19 mouse cellular contexts compared by ENCODE assay signal in the genomic region with DNA sequence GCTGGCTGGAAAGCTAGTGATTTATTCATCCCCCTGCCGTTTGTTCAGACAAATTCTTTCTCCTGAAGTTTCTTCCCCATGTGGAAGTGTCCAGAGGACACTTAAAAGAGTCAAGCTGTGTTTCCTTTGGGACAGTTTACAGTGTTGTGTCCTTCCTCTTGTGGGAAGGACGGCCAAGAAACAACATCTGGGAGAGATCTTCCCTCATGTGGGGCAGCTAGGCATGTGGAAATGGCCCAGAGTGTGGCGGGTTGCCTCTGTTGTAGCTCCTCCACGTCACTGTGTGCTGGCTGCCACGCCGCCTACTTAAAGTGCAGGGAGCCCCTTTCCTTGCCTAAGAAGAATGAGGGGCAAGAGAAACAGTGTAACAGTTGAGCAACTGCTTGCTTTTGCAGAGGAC. TPM values are rescaled to one million over a fixed set of nuclear protein-coding genes. Genes with fewer than 3 reads are reported as not detected.
DNase-seq lines count a peak whose midpoint lies in the region; ATAC-seq lines count a peak whose summit lies in the region.
"Had no signal": no experiment of that assay in that cellular context is flagged by ENCODE, and none has a peak within 500 bp of the region (broad histone marks: within the 10 kb centered on the region; RNA-seq: fewer than 3 reads in every experiment).

No protein-coding gene starts in this region.

- H3K27ac ChIP-seq in heart, embryonic 11.5 days (ENCODE audit: low read depth, low read length) = no peak overlapping the region
- H3K27ac ChIP-seq in kidney, embryonic 16.5 days (ENCODE audit: low read length) = peak overlapping the region; percentile 14; the same call in 1 of the 2 replicates
- H3K27ac ChIP-seq in hindbrain, embryonic 13.5 days = no peak overlapping the region
- H3K27ac ChIP-seq: forebrain, embryonic 15.5 days; liver, embryonic 13.5 days; midbrain, embryonic 12.5 days; neural tube, embryonic 15.5 days had no signal

- H3K4me1 ChIP-seq in heart, embryonic 11.5 days (ENCODE audit: control insufficient read depth, insufficient read depth, low read length) = no peaks in the 10 kb centered on the region
- peaks cover 4% of the 10 kb centered on the region; the same call in 1 of the 2 replicates for H3K4me1 ChIP-seq in kidney, embryonic 16.5 days (ENCODE audit: insufficient read depth, low read length)
- H3K4me1 ChIP-seq in hindbrain, embryonic 13.5 days (replicated peaks) = no peaks in the 10 kb centered on the region
- H3K4me1 ChIP-seq: forebrain, embryonic 15.5 days; midbrain, embryonic 12.5 days; neural tube, embryonic 15.5 days had no signal

- DNase-seq in heart, adult 11 months = peak; percentile 95
- no peak for DNase-seq in kidney, adult 11 months
- peak; percentile 32 to 58 for DNase-seq in kidney, postnatal 25 days
- DNase-seq in lung, postnatal 14 days = peak; percentile 52
- DNase-seq in frontal cortex, postnatal 14 days (ENCODE audit: low spot score in 2 of 2) = no peak
- DNase-seq: adrenal gland, postnatal 10 days; cerebellum, adult 11-12 months; cerebellum, postnatal 36 days; liver, embryonic 13.5 days; right cerebral cortex, postnatal 25 days; thymus, adult 18-20 months had no signal

- H3K4me3 ChIP-seq in heart, embryonic 11.5 days (ENCODE audit: low read depth, low read length) = no peak overlapping the region
- no peak overlapping the region for H3K4me3 ChIP-seq in kidney, embryonic 16.5 days (ENCODE audit: low read length)
- H3K4me3 ChIP-seq in hindbrain, embryonic 13.5 days = no peak overlapping the region
- H3K4me3 ChIP-seq: forebrain, embryonic 15.5 days; liver, embryonic 13.5 days; midbrain, embryonic 12.5 days; myocyte; neural tube, embryonic 15.5 days had no signal

- H3K36me3 ChIP-seq in heart, embryonic 11.5 days (ENCODE audit: control insufficient read depth, insufficient read depth, low read length) = peaks cover 7% of the 10 kb centered on the region; the same call in 1 of the 2 replicates
- peaks cover 8% of the 10 kb centered on the region for H3K36me3 ChIP-seq in kidney, embryonic 16.5 days (ENCODE audit: insufficient read depth, low read length)
- H3K36me3 ChIP-seq in hindbrain, embryonic 13.5 days = peaks cover 8% of the 10 kb centered on the region

- 60% methylated on average over 6 of the region's 6 CpGs for WGBS in heart, embryonic 11.5 days (ENCODE audit: insufficient replicate concordance)
- 38% methylated on average over 6 of the region's 6 CpGs for WGBS in kidney, embryonic 16.5 days
- WGBS in hindbrain, embryonic 13.5 days = 69% methylated on average over 6 of the region's 6 CpGs

- no peak for ATAC-seq in heart, embryonic 11.5 days (replicated peaks; ENCODE audit: insufficient number of reproducible peaks, low FRiP score, low TSS enrichment)
- ATAC-seq in kidney, embryonic 16.5 days (ENCODE audit: low FRiP score, low TSS enrichment) = 0 out of 2 replicates have a peak, but pooled peaks have one; percentile 54
- no peak for ATAC-seq in hindbrain, embryonic 13.5 days (ENCODE audit: low FRiP score)
- ATAC-seq: forebrain, embryonic 15.5 days; inflammation-experienced regulatory T-cells, adult 6 months had no signal

- no peaks in the 10 kb centered on the region for H3K27me3 ChIP-seq in heart, embryonic 11.5 days (ENCODE audit: control insufficient read depth, insufficient read depth, low read length)
- no peaks in the 10 kb centered on the region for H3K27me3 ChIP-seq in kidney, embryonic 16.5 days (ENCODE audit: insufficient read depth, low read length)
- no peaks in the 10 kb centered on the region for H3K27me3 ChIP-seq in hindbrain, embryonic 13.5 days
- H3K27me3 ChIP-seq: forebrain, embryonic 15.5 days; liver, embryonic 13.5 days; midbrain, embryonic 12.5 days; neural tube, embryonic 15.5 days had no signal

- H3K4me2 ChIP-seq in heart, embryonic 11.5 days = no peak overlapping the region
- H3K4me2 ChIP-seq in kidney, embryonic 16.5 days (replicated peaks; ENCODE audit: low read depth, low read length) = no peak overlapping the region
- H3K4me2 ChIP-seq in hindbrain, embryonic 13.5 days = no peak overlapping the region
- H3K4me2 ChIP-seq: forebrain, embryonic 15.5 days; liver, embryonic 13.5 days; midbrain, embryonic 12.5 days; neural tube, embryonic 15.5 days had no signal

- H3K9me3 ChIP-seq in heart, embryonic 11.5 days (replicated peaks; ENCODE audit: control insufficient read depth, low read length) = no peaks in the 10 kb centered on the region
- H3K9me3 ChIP-seq in kidney, embryonic 16.5 days (ENCODE audit: low read length) = peaks cover 5% of the 10 kb centered on the region; the same call in 1 of the 2 replicates
- no peaks in the 10 kb centered on the region for H3K9me3 ChIP-seq in hindbrain, embryonic 13.5 days
- H3K9me3 ChIP-seq: forebrain, embryonic 15.5 days; liver, embryonic 13.5 days; midbrain, embryonic 12.5 days; neural tube, embryonic 15.5 days had no signal

- H3K9ac ChIP-seq in heart, embryonic 11.5 days (ENCODE audit: low read depth, low read length) = no peak overlapping the region
- H3K9ac ChIP-seq in kidney, embryonic 16.5 days (replicated peaks; ENCODE audit: low read length) = no peak overlapping the region
- H3K9ac ChIP-seq in hindbrain, embryonic 13.5 days = no peak overlapping the region
- H3K9ac ChIP-seq: forebrain, embryonic 15.5 days; liver, embryonic 13.5 days; midbrain, embryonic 12.5 days; neural tube, embryonic 15.5 days had no signal

RNA-seq across cellular contexts. Expression of a gene that starts 8.7 kb away (rescaled TPM):
- polyA plus RNA-seq in heart, embryonic 11.5 days (2014; fragmentation: Nextera tagmentation; extraction: Ambion mirVana) = 20.9 and 22.1 TPM in 2 replicates
- polyA plus RNA-seq in kidney, embryonic 16.5 days (2015; fragmentation: Nextera tagmentation; extraction: Ambion mirVana) = 56.5 and 56.8 TPM in 2 replicates
- 46.7 and 51.8 TPM in 2 replicates for polyA plus RNA-seq in hindbrain, embryonic 13.5 days (2015; fragmentation: Nextera tagmentation; extraction: Ambion mirVana)

RNA-seq across cellular contexts. Expression of a gene that starts 21.1 kb away (rescaled TPM):
- 39.3 and 81.8 TPM in 2 replicates for polyA plus RNA-seq in heart, embryonic 11.5 days (2014; fragmentation: Nextera tagmentation; extraction: Ambion mirVana)
- polyA plus RNA-seq in kidney, embryonic 16.5 days (2015; fragmentation: Nextera tagmentation; extraction: Ambion mirVana) = 140 and 154 TPM in 2 replicates
- 159 and 173 TPM in 2 replicates for polyA plus RNA-seq in hindbrain, embryonic 13.5 days (2015; fragmentation: Nextera tagmentation; extraction: Ambion mirVana)

RNA-seq across cellular contexts. Expression of a gene that starts 40.7 kb away (rescaled TPM):
- 67.4 TPM in 2 replicates for polyA plus RNA-seq in heart, embryonic 11.5 days (2014; fragmentation: Nextera tagmentation; extraction: Ambion mirVana)
- polyA plus RNA-seq in kidney, embryonic 16.5 days (2015; fragmentation: Nextera tagmentation; extraction: Ambion mirVana) = 60.1 and 66.0 TPM in 2 replicates
- polyA plus RNA-seq in hindbrain, embryonic 13.5 days (2015; fragmentation: Nextera tagmentation; extraction: Ambion mirVana) = 131 and 132 TPM in 2 replicates

RNA-seq across cellular contexts. Expression of a gene that starts 41.1 kb away (rescaled TPM):
- polyA plus RNA-seq in heart, embryonic 11.5 days (2014; fragmentation: Nextera tagmentation; extraction: Ambion mirVana) = 63.1 and 67.2 TPM in 2 replicates
- polyA plus RNA-seq in kidney, embryonic 16.5 days (2015; fragmentation: Nextera tagmentation; extraction: Ambion mirVana) = 72.8 and 78.0 TPM in 2 replicates
- 48.3 and 50.2 TPM in 2 replicates for polyA plus RNA-seq in hindbrain, embryonic 13.5 days (2015; fragmentation: Nextera tagmentation; extraction: Ambion mirVana)

RNA-seq across cellular contexts. Expression of a gene that starts 58.7 kb away (rescaled TPM):
- polyA plus RNA-seq in heart, embryonic 11.5 days (2014; fragmentation: Nextera tagmentation; extraction: Ambion mirVana) = 241 and 245 TPM in 2 replicates
- polyA plus RNA-seq in kidney, embryonic 16.5 days (2015; fragmentation: Nextera tagmentation; extraction: Ambion mirVana) = 220 and 234 TPM in 2 replicates
- polyA plus RNA-seq in hindbrain, embryonic 13.5 days (2015; fragmentation: Nextera tagmentation; extraction: Ambion mirVana) = 297 and 305 TPM in 2 replicates

Comparison
In these comparisons a context has a peak if more than half of its experiments do, and no peak if none do; other contexts are left out.
1. DNase-seq: peak in heart, adult 11 months (single experiment), kidney, postnatal 25 days (2 of 2) and lung, postnatal 14 days (single experiment); none in kidney, adult 11 months (single experiment) and frontal cortex, postnatal 14 days (0 of 2).